Mouse (Mus musculus): ENCODE data around the gene Ripor3. TPM values are rescaled to one million over a fixed set of nuclear protein-coding genes. Genes with fewer than 3 reads are reported as not detected.

Ripor3 gene
- polyA plus RNA-seq, 1 experiment from 2014 or later = 2.0 TPM

GRCm38 (mm10) chr2:168045357-168045756, 34.9 kb upstream of the Ripor3 start:
- Histone ChIP-seq H3K9ac (no peak overlapping the region), H3K27me3 (ENCODE audit: insufficient read depth, low read length) (peaks cover 7% of the 10 kb centered on the region; the same call in 1 of the 2 replicates), H3K9me3 (ENCODE audit: low read depth, low read length) (no peaks in the 10 kb centered on the region), H3K36me3 (ENCODE audit: insufficient read depth) (no peaks in the 10 kb centered on the region), H3K4me2 (no peak overlapping the region), H3K4me1 (ENCODE audit: insufficient read depth) (peaks cover 16% of the 10 kb centered on the region), H3K4me3 (ENCODE audit: low read depth, low read length) (no peak overlapping the region), H3K27ac (ENCODE audit: low read depth) (peak overlapping the region; percentile 89)
- DNase-seq = no peak
- ATAC-seq (ENCODE audit: insufficient read depth) = peak; percentile 10; the same call in 1 of the 2 replicates
- WGBS = 63% methylated on average over 13 of the region's 13 CpGs
- TF ChIP-seq CTCF (IDR thresholded peaks at IDR 0.05; ENCODE audit: low read depth) = no peak

DNA sequence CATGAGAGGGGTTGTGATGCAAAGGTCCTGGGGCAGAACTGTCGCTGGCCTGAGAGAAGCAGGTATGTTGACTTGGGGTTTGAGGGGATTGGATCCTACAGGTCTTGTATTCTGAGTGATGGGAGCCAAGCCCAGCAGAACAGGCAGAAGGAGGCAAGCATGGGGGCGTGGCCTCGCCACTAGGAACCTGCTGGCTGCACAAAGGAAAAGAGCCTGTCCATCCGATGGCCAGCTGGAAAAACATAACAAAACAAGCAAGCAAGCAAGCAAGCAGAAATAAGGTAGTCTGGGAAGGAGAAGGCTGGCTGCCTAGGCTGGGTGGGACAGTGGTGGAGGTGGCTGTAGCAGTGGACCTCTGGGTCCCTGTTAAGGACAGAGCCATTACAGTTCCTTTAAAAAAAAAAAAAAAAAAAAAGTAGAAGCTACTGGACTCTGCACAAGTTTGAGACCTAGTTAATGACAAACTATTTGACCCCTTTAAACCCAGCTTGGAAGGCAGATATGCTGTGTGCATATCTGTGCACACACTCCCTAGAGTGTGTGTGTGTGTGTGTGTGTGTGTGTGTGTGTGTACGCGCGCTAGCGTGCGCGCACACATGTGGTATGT, 34.4 kb upstream of the Ripor3 start:
- H3K9me3 ChIP-seq (ENCODE audit: low read depth, low read length) = no peaks in the 10 kb centered on the region
- 74% methylated on average over 10 of the region's 10 CpGs for WGBS
- ATAC-seq (ENCODE audit: insufficient read depth) (no peak), DNase-seq (no peak)
- peaks cover 16% of the 10 kb centered on the region for H3K4me1 ChIP-seq (ENCODE audit: insufficient read depth)
- H3K9ac ChIP-seq = no peak overlapping the region
- H3K27ac ChIP-seq (ENCODE audit: low read depth) = peak overlapping the region; percentile 89
- no peaks in the 10 kb centered on the region for H3K36me3 ChIP-seq (ENCODE audit: insufficient read depth)
- no peak for TF ChIP-seq CTCF (IDR thresholded peaks at IDR 0.05; ENCODE audit: low read depth)
- H3K27me3 ChIP-seq (ENCODE audit: insufficient read depth, low read length) = peaks cover 7% of the 10 kb centered on the region; the same call in 1 of the 2 replicates
- no peak overlapping the region for H3K4me2 ChIP-seq
- H3K4me3 ChIP-seq (ENCODE audit: low read depth, low read length) = no peak overlapping the region

DNA sequence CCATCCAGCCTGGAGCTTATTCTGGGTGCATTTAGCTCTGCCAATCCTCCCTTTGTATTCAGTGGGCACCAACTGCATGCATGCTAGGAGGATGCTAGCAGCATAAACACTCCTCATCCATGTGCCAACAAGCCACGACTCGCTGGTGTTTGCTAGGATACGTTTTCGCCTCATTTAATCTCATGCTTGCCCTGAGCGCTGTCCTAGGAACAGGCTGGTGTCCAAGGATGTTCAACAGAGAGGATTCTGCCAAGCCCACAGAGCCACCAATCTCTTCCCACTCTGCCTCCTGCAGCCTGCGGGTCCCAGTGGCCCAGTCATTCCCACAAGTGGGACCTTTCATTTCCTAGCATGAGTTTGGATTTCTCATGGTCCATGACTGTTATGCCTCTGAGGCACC, 31.6 kb upstream of the Ripor3 start:
- Histone ChIP-seq H3K27me3 (ENCODE audit: insufficient read depth, low read length) (no peaks in the 10 kb centered on the region), H3K9ac (no peak overlapping the region), H3K36me3 (ENCODE audit: insufficient read depth) (no peaks in the 10 kb centered on the region), H3K4me3 (ENCODE audit: low read depth, low read length) (no peak overlapping the region), H3K4me1 (ENCODE audit: insufficient read depth) (peaks cover 12% of the 10 kb centered on the region; the same call in 1 of the 2 replicates), H3K9me3 (ENCODE audit: low read depth, low read length) (no peaks in the 10 kb centered on the region), H3K4me2 (no peak overlapping the region), H3K27ac (ENCODE audit: low read depth) (no peak overlapping the region)
- no peak for TF ChIP-seq CTCF (IDR thresholded peaks at IDR 0.05; ENCODE audit: low read depth)
- ATAC-seq (ENCODE audit: insufficient read depth) (no peak), DNase-seq (no peak)
- WGBS = 80% methylated on average over 6 of the region's 6 CpGs

- TF ChIP-seq CTCF (IDR thresholded peaks at IDR 0.05; ENCODE audit: low read depth) = no peak
- Histone ChIP-seq H3K27me3 (ENCODE audit: insufficient read depth, low read length) (no peaks in the 10 kb centered on the region), H3K9ac (no peak overlapping the region), H3K4me2 (no peak overlapping the region), H3K4me3 (ENCODE audit: low read depth, low read length) (no peak overlapping the region), H3K27ac (ENCODE audit: low read depth) (no peak overlapping the region), H3K4me1 (ENCODE audit: insufficient read depth) (peaks cover 11% of the 10 kb centered on the region; the same call in 1 of the 2 replicates), H3K36me3 (ENCODE audit: insufficient read depth) (no peaks in the 10 kb centered on the region), H3K9me3 (ENCODE audit: low read depth, low read length) (no peaks in the 10 kb centered on the region)
- ATAC-seq (ENCODE audit: insufficient read depth) (no peak), DNase-seq (no peak)
- WGBS = 56% methylated on average over 3 of the region's 3 CpGs
Observed at GRCm38 (mm10) chr2:168040751-168041150, 30.3 kb upstream of the Ripor3 start.

- Histone ChIP-seq H3K27me3 (ENCODE audit: insufficient read depth, low read length) (no peaks in the 10 kb centered on the region), H3K4me2 (no peak overlapping the region), H3K27ac (ENCODE audit: low read depth) (peak overlapping the region; percentile 9), H3K9me3 (ENCODE audit: low read depth, low read length) (no peaks in the 10 kb centered on the region), H3K9ac (no peak overlapping the region), H3K4me1 (ENCODE audit: insufficient read depth) (0 out of 2 replicates have a peak, but pooled peaks cover 3% of the 10 kb centered on the region), H3K36me3 (ENCODE audit: insufficient read depth) (no peaks in the 10 kb centered on the region), H3K4me3 (ENCODE audit: low read depth, low read length) (no peak overlapping the region)
- TF ChIP-seq CTCF (IDR thresholded peaks at IDR 0.05; ENCODE audit: low read depth) = no peak
- DNase-seq (peak; percentile 69), ATAC-seq (ENCODE audit: insufficient read depth) (peak; percentile 72)
- 20% methylated on average over 3 of the region's 3 CpGs for WGBS
Observed at GRCm38 (mm10) chr2:168037063-168037462, 26.6 kb upstream of the Ripor3 start.

DNA sequence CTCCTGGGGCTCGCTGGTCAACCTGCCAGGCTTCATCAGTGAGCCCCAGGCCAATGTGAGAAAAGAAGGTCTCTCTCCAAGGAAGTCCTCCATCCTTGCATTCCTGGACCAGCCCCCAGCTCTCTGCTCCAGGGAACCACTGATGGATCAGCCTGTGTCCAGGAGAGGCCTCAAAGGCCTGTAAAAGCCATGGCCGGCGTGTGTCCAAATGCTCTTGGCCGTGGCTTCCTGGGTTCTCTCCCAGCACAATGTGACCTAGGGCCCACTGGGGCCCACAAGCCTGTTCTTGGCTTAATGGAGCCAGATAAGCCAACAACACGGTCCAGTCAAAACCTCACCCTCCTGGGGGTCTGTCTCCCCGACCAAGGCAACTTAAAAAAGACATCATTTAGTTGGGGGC, 25.5 kb upstream of the Ripor3 start:
- no peaks in the 10 kb centered on the region for H3K27me3 ChIP-seq (ENCODE audit: insufficient read depth, low read length)
- no peak overlapping the region for H3K27ac ChIP-seq (ENCODE audit: low read depth)
- no peak for DNase-seq
- H3K36me3 ChIP-seq (ENCODE audit: insufficient read depth) = no peaks in the 10 kb centered on the region
- TF ChIP-seq CTCF (IDR thresholded peaks at IDR 0.05; ENCODE audit: low read depth) = no peak
- H3K4me1 ChIP-seq (ENCODE audit: insufficient read depth) = 0 out of 2 replicates have a peak, but pooled peaks cover 3% of the 10 kb centered on the region
- 78% methylated on average over 6 of the region's 6 CpGs for WGBS
- ATAC-seq (ENCODE audit: insufficient read depth) = no peak
- no peaks in the 10 kb centered on the region for H3K9me3 ChIP-seq (ENCODE audit: low read depth, low read length)
- H3K9ac ChIP-seq = no peak overlapping the region
- H3K4me3 ChIP-seq (ENCODE audit: low read depth, low read length) = no peak overlapping the region
- H3K4me2 ChIP-seq = no peak overlapping the region

DNA sequence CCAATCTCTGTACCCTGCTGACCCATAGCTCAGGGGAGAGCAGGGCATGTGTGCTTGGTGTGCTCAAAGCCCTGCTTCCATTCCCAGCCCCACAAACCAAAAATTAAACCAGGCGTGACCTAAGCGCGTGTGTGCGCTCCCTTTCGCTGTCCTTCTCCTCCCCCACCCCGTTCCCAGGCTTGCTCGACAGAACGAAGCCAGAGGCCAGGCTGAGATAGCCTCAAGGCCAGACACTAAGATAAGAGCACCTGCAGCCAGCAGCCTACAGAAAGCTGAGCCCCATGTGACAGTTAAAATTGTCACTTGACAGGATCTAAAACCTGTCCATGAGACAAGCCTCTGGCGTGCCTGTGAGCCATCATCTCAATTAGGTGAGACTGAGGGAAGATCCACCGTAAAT, 23.5 kb upstream of the Ripor3 start:
- no peak for TF ChIP-seq CTCF (IDR thresholded peaks at IDR 0.05; ENCODE audit: low read depth)
- 0 out of 2 replicates have a peak, but pooled peaks cover 3% of the 10 kb centered on the region for H3K4me1 ChIP-seq (ENCODE audit: insufficient read depth)
- no peak for ATAC-seq (ENCODE audit: insufficient read depth)
- no peaks in the 10 kb centered on the region for H3K36me3 ChIP-seq (ENCODE audit: insufficient read depth)
- H3K27me3 ChIP-seq (ENCODE audit: insufficient read depth, low read length) = no peaks in the 10 kb centered on the region
- 38% methylated on average over 10 of the region's 10 CpGs for WGBS
- no peak overlapping the region for H3K27ac ChIP-seq (ENCODE audit: low read depth)
- no peak for DNase-seq
- H3K9ac ChIP-seq = no peak overlapping the region
- no peaks in the 10 kb centered on the region for H3K9me3 ChIP-seq (ENCODE audit: low read depth, low read length)
- H3K4me2 ChIP-seq = no peak overlapping the region
- no peak overlapping the region for H3K4me3 ChIP-seq (ENCODE audit: low read depth, low read length)

Data from lung, embryonic 14.5 days (tissue).